Mouse (Mus musculus) hindbrain, embryonic 11.5 days (tissue): ENCODE results near the gene Ddx18. TPM values are rescaled to one million over a fixed set of nuclear protein-coding genes. Genes with fewer than 3 reads are reported as not detected.

Source experiments
- ATAC-seq: fragments of 200-750 bp; cut with Nextera tagmentation; 2 replicates; pipeline ENCODE4 v1.8.0; 2017; ENCODE audit warnings: mild to moderate bottlenecking, moderate TSS enrichment, moderate library complexity; ENCODE audit not compliant: low FRiP score
- DNase-seq: peaks from one replicate; pipeline ENCODE4 v3.0.0-alpha.2; 2015; ENCODE audit warnings: low spot score
- H3K27ac ChIP-seq: fragments of 300-500 bp; sonication (generic); 2 replicates; pipeline ENCODE4 v1.5.1; 2014; ENCODE audit warnings: mild to moderate bottlenecking, low read depth, low read length
- H3K27me3 ChIP-seq: fragments of 300-500 bp; sonication (generic); 2 replicates; pipeline ENCODE4 v1.6.1; 2014; ENCODE audit warnings: mild to moderate bottlenecking, low read length, moderate library complexity, mixed read lengths; ENCODE audit not compliant: control insufficient read depth, insufficient read depth
- H3K36me3 ChIP-seq: fragments of 300-500 bp; sonication (generic); 2 replicates; pipeline ENCODE4 v1.6.1; 2014; ENCODE audit warnings: mild to moderate bottlenecking, low read length, moderate library complexity, mixed read lengths; ENCODE audit not compliant: control insufficient read depth, insufficient read depth
- H3K4me1 ChIP-seq: fragments of 300-500 bp; sonication (generic); replicated peaks from 2 replicates; pipeline ENCODE4 v1.6.1; 2014; ENCODE audit warnings: low read length, mixed read lengths; ENCODE audit not compliant: control insufficient read depth, insufficient read depth
- H3K4me2 ChIP-seq: fragments of 300-500 bp; sonication (generic); replicated peaks from 2 replicates; pipeline ENCODE4 v1.6.1; 2014; ENCODE audit warnings: mild to moderate bottlenecking, low read depth, low read length
- H3K4me3 ChIP-seq: fragments of 300-500 bp; sonication (generic); 2 replicates; pipeline ENCODE4 v1.5.1; 2014; ENCODE audit warnings: low read depth, low read length
- H3K9ac ChIP-seq: fragments of 300-500 bp; sonication (generic); 2 replicates; pipeline ENCODE4 v1.6.1; 2014; ENCODE audit warnings: low read depth, low read length
- H3K9me3 ChIP-seq: fragments of 300-500 bp; sonication (generic); 2 replicates; pipeline ENCODE4 v1.6.1; 2016; ENCODE audit warnings: low read length; ENCODE audit not compliant: control insufficient read depth
- WGBS: fragments of 180-500 bp; shearing (Covaris S2); extraction: QIAGEN DNeasy Blood & Tissue Kit; methylation state at CpG from one replicate; pipeline ENCODE4 v1.1.7; 2014; 5-methylcytosine and 5-hydroxymethylcytosine counted together
- polyA plus RNA-seq: library from polyadenylated mRNA; unstranded; fragments of >200 nt; fragmentation: Nextera tagmentation; extraction: Ambion mirVana; gene quantifications from 2 replicates; pipeline ENCODE4 v1.2.1, GENCODE M21; 2014

The Ddx18 gene
- polyA plus RNA-seq, 1 experiment from 2014 or later: 70.2 TPM

- Histone ChIP-seq H3K4me1 (no peaks in the 10 kb centered on the region), H3K9ac (no peak overlapping the region), H3K27ac (no peak overlapping the region), H3K27me3 (no peaks in the 10 kb centered on the region), H3K9me3 (no peaks in the 10 kb centered on the region), H3K4me3 (no peak overlapping the region), H3K36me3 (no peaks in the 10 kb centered on the region), H3K4me2 (no peak overlapping the region)
- ATAC-seq (no peak), DNase-seq (no peak)
- whole genome bisulfite sequencing: 88% methylated on average over 19 of the region's 19 CpGs
Observed at GRCm38 (mm10) chr1:121510420-121511140, 57.2 kb downstream of the Ddx18 start.

GRCm38 (mm10) chr1:121508729-121509128 is 59.1 kb downstream of the Ddx18 start:
- H3K4me2 ChIP-seq: no peak overlapping the region
- no peak overlapping the region for H3K9ac ChIP-seq
- H3K4me3 ChIP-seq: no peak overlapping the region
- WGBS: 90% methylated on average over 2 of the region's 2 CpGs
- no peak for DNase-seq
- H3K4me1 ChIP-seq: no peaks in the 10 kb centered on the region
- ATAC-seq: no peak
- no peak overlapping the region for H3K27ac ChIP-seq
- no peaks in the 10 kb centered on the region for H3K9me3 ChIP-seq
- no peaks in the 10 kb centered on the region for H3K36me3 ChIP-seq
- no peaks in the 10 kb centered on the region for H3K27me3 ChIP-seq

Other genes starting within 250 kb of the Ddx18 start
- gene Insig2, start 235.4 kb downstream of the Ddx18 start, polyA plus RNA-seq: 19.1 and 20.8 TPM in 2 replicates
- gene Ccdc93, start 136.9 kb downstream of the Ddx18 start, polyA plus RNA-seq: 8.7 and 11.1 TPM in 2 replicates
- gene Htr5b, start 39.5 kb downstream of the Ddx18 start, polyA plus RNA-seq: 0.14 TPM in 1 of 2 replicates, not detected in the other